Mouse (Mus musculus): ENCODE data around the gene Dnmt3c.

Gene Dnmt3c

GRCm38 (mm10) chr2:153723098-153723497 lies 26.6 kb downstream of the Dnmt3c start:
- no peak for DNase-seq (ENCODE audit: low spot score)

- no peak for DNase-seq (ENCODE audit: low spot score)
Measured at GRCm38 (mm10) chr2:153724424-153724823, 28.0 kb downstream of the Dnmt3c start.

- DNase-seq (ENCODE audit: low spot score) = no peak
Measured at GRCm38 (mm10) chr2:153724871-153725270, 28.4 kb downstream of the Dnmt3c start.

- no peak for DNase-seq (ENCODE audit: low spot score)
Measured at GRCm38 (mm10) chr2:153725291-153725690, 28.8 kb downstream of the Dnmt3c start.

GRCm38 (mm10) chr2:153734033-153734432 lies 37.6 kb downstream of the Dnmt3c start:
- no peak for DNase-seq (ENCODE audit: low spot score)

GRCm38 (mm10) chr2:153740500-153741436 lies 44.3 kb downstream of the Dnmt3c start, which contains the start of gene Mapre1:
Mapre1 (plus strand) TSS chr2:153741274.
- DNase-seq (ENCODE audit: low spot score) = peak; percentile 100

- no peak for DNase-seq (ENCODE audit: low spot score)
Measured at GRCm38 (mm10) chr2:153741437-153742065, 45.1 kb downstream of the Dnmt3c start.

- no peak for DNase-seq (ENCODE audit: low spot score)
Measured at GRCm38 (mm10) chr2:153747994-153748393, 51.5 kb downstream of the Dnmt3c start.

GRCm38 (mm10) chr2:153750363-153750762 lies 53.9 kb downstream of the Dnmt3c start:
- DNase-seq (ENCODE audit: low spot score) = no peak

- no peak for DNase-seq (ENCODE audit: low spot score)
Measured at GRCm38 (mm10) chr2:153762121-153762520, 65.7 kb downstream of the Dnmt3c start.

- no peak for DNase-seq (ENCODE audit: low spot score)
Measured at GRCm38 (mm10) chr2:153767484-153767883, 71.0 kb downstream of the Dnmt3c start.

- no peak for DNase-seq (ENCODE audit: low spot score)
Measured at GRCm38 (mm10) chr2:153768881-153769280, 72.4 kb downstream of the Dnmt3c start.

GRCm38 (mm10) chr2:153772950-153773349 lies 76.5 kb downstream of the Dnmt3c start:
- DNase-seq (ENCODE audit: low spot score) = peak; percentile 23

GRCm38 (mm10) chr2:153775472-153775871 lies 79.0 kb downstream of the Dnmt3c start:
- no peak for DNase-seq (ENCODE audit: low spot score)

- DNase-seq (ENCODE audit: low spot score) = peak; percentile 87
Measured at GRCm38 (mm10) chr2:153778638-153779362, 82.3 kb downstream of the Dnmt3c start.

Data from lung, postnatal 25 days (tissue).